Mouse (Mus musculus) Patski (cell line): ENCODE data around the gene Oosp1. TPM values are rescaled to one million over a fixed set of nuclear protein-coding genes. Genes with fewer than 3 reads are reported as not detected.
A peak's percentile ranks its signal among the peaks of the same experiment; 100 is the strongest.

Experiments used
- ATAC-seq: fragments of 100-300 bp; one replicate; pipeline ENCODE4 v1.8.0; 2021
- CTCF ChIA-PET: fragments of 350-600 bp; sonication (Branson Sonifier 250); formaldehyde crosslinking; loops from one replicate; lab custom pipeline; 2022; ENCODE audit warnings: inconsistent platforms; lab: Charles Lee
- POLR2A ChIA-PET: fragments of 350-600 bp; sonication (Branson Sonifier 250); formaldehyde crosslinking; loops from one replicate; lab custom pipeline; 2022; ENCODE audit warnings: antibody characterized with exemption, inconsistent platforms; lab: Charles Lee
- DNase-seq: peaks from one replicate; pipeline ENCODE4 v3.0.0-alpha.2; 2011; ENCODE audit warnings: low read depth, low spot score
- H3K27me3 ChIP-seq: fragments of 371-371 bp; one replicate; pipeline ENCODE4 v1.5.1; 2021
- CTCF ChIP-seq: fragments of 100-300 bp; IDR thresholded peaks from one replicate; pipeline ENCODE4 v1.5.1; 2021
- in situ Hi-C: fragments of 300-500 bp; cut with MboI; formaldehyde crosslinking; loops from 3 replicates; pipeline ENCODE4 v1.11.1; 2018; ENCODE audit warnings: low pct_unique_long_range_greater_than_20kb, mixed read lengths
- polyA plus RNA-seq: library from polyadenylated mRNA; unstranded; gene quantifications from one replicate; pipeline ENCODE4 v1.2.3, GENCODE M21; 2021

The Oosp1 gene
- polyA plus RNA-seq, 1 experiment from 2014 or later: not detected

GRCm38 (mm10) chr19:11624800-11625199, 66.2 kb downstream of the Oosp1 start:
- ATAC-seq (peak; percentile 58), DNase-seq (no peak)
- no peaks in the 10 kb centered on the region for H3K27me3 ChIP-seq
- in situ Hi-C loops: no loop called here
- no peak for TF ChIP-seq CTCF
- ChIA-PET POLR2A (interaction anchor here (0.5 kb wide), 1 partner anchor 15 kb away, joined by 3 read pairs; no protein-coding TSS in a partner anchor), CTCF (interaction anchor here (1.3 to 2.4 kb wide), 3 partner anchors 13 to 143 kb away, joined by 3 to 6 read pairs (median 4); no protein-coding TSS in a partner anchor)

- peak; percentile 27 for ATAC-seq
- no peak for TF ChIP-seq CTCF
- no peak for DNase-seq
- no peaks in the 10 kb centered on the region for H3K27me3 ChIP-seq
- ChIA-PET CTCF (interaction anchor here (1.3 to 1.7 kb wide), 3 partner anchors 9 to 144 kb away, joined by 3 to 4 read pairs (median 3); no protein-coding TSS in a partner anchor), POLR2A (no interaction called here)
- in situ Hi-C loops: no loop called here
Observed at GRCm38 (mm10) chr19:11623551-11623950, 67.4 kb downstream of the Oosp1 start, which contains the start of gene Ms4a2. Ms4a2 (minus strand) TSS chr19:11623719.

GRCm38 (mm10) chr19:11617983-11618382, 73.0 kb downstream of the Oosp1 start:
- in situ Hi-C loops: no loop called here
- ChIA-PET POLR2A (no interaction called here), CTCF (no interaction called here)
- ATAC-seq (no peak), DNase-seq (no peak)
- no peak for TF ChIP-seq CTCF
- H3K27me3 ChIP-seq: no peaks in the 10 kb centered on the region

Other genes with a start within 250 kb of the Oosp1 start
- 0.12 TPM for gene Ms4a4b, start 247.6 kb downstream of the Oosp1 start, polyA plus RNA-seq
- gene Ms4a6c, start 221.8 kb downstream of the Oosp1 start, polyA plus RNA-seq: not detected
- gene Gm8369, start 205.2 kb downstream of the Oosp1 start, polyA plus RNA-seq: not detected
- not detected for gene Ms4a6b, start 174.6 kb downstream of the Oosp1 start, polyA plus RNA-seq
- 0.04 TPM for gene Ms4a4d, start 154.3 kb downstream of the Oosp1 start, polyA plus RNA-seq
- gene Ms4a6d, start 86.3 kb downstream of the Oosp1 start, polyA plus RNA-seq: 0.35 TPM
- gene Ms4a2, start 67.4 kb downstream of the Oosp1 start, polyA plus RNA-seq: 89.6 TPM
- 0.99 TPM for gene Ms4a3, start 50.3 kb downstream of the Oosp1 start, polyA plus RNA-seq
- gene Oosp2, start 30.6 kb downstream of the Oosp1 start, polyA plus RNA-seq: not detected
- not detected for gene Oosp3, start 5.9 kb upstream of the Oosp1 start, polyA plus RNA-seq
- 0.05 TPM for gene Gif, start 56.4 kb upstream of the Oosp1 start, polyA plus RNA-seq
- gene Mrpl16, start 79.2 kb upstream of the Oosp1 start, polyA plus RNA-seq: 76.0 TPM
- 45.4 TPM for gene Stx3, start 128.3 kb upstream of the Oosp1 start, polyA plus RNA-seq
- 1.1 TPM for gene Olfr1417, start 148.1 kb upstream of the Oosp1 start, polyA plus RNA-seq
- 0.33 TPM for gene Olfr1418, start 169.9 kb upstream of the Oosp1 start, polyA plus RNA-seq
- gene Olfr1419, start 184.0 kb upstream of the Oosp1 start, polyA plus RNA-seq: not detected
- 0.12 TPM for gene Olfr1420, start 195.4 kb upstream of the Oosp1 start, polyA plus RNA-seq
- 39.7 TPM for gene Patl1, start 221.2 kb upstream of the Oosp1 start, polyA plus RNA-seq